Mouse (Mus musculus) thymus, adult 2 months (tissue): ENCODE data around the gene Pde6d. TPM values are rescaled to one million over a fixed set of nuclear protein-coding genes. Genes with fewer than 3 reads are reported as not detected.

ENCODE experiments used
- DNase-seq: peaks from one replicate; pipeline ENCODE4 v3.0.0; 2021
- H3K27ac ChIP-seq: fragments of 200-500 bp; 2 replicates; pipeline ENCODE4 v1.5.1; 2012; ENCODE audit warnings: low read length, control low read depth; ENCODE audit not compliant: control insufficient read depth, insufficient read depth
- H3K27me3 ChIP-seq: fragments of 200-500 bp; 2 replicates; pipeline ENCODE4 v1.6.1; 2012; ENCODE audit warnings: mild to moderate bottlenecking, low read length, moderate library complexity, mixed read lengths; ENCODE audit not compliant: control insufficient read depth, insufficient read depth
- H3K36me3 ChIP-seq: fragments of 200-500 bp; 2 replicates; pipeline ENCODE4 v1.6.1; 2012; ENCODE audit warnings: mild to moderate bottlenecking, low read length, moderate library complexity; ENCODE audit not compliant: control insufficient read depth, insufficient read depth
- H3K4me1 ChIP-seq: fragments of 200-500 bp; replicated peaks from 2 replicates; pipeline ENCODE4 v1.6.1; 2012; ENCODE audit warnings: low read length; ENCODE audit not compliant: control insufficient read depth, insufficient read depth
- H3K4me3 ChIP-seq: fragments of 200-500 bp; 2 replicates; pipeline ENCODE4 v1.5.1; 2012; ENCODE audit warnings: mild to moderate bottlenecking, low read length, control low read depth, moderate library complexity; ENCODE audit not compliant: control insufficient read depth, insufficient read depth
- CTCF ChIP-seq: fragments of 200-500 bp; IDR thresholded peaks from 2 replicates; pipeline ENCODE4 v1.5.1; 2012; ENCODE audit warnings: mild to moderate bottlenecking, control low read depth, low read length, moderate library complexity, borderline replicate concordance; ENCODE audit not compliant: control insufficient read depth, poor library complexity, insufficient read depth; ENCODE audit errors: extremely low read depth
- POLR2A ChIP-seq: fragments of 200-500 bp; IDR thresholded peaks from 2 replicates; pipeline ENCODE4 v1.6.1; 2012; ENCODE audit warnings: mild to moderate bottlenecking, low read length, control low read depth, moderate library complexity; ENCODE audit not compliant: control insufficient read depth, poor library complexity, insufficient read depth; ENCODE audit errors: extremely low read depth
- WGBS: fragments of 180-500 bp; shearing (Covaris S2); methylation state at CpG from one replicate; pipeline ENCODE4 v1.1.7; 2018; 5-methylcytosine and 5-hydroxymethylcytosine counted together
- polyA plus RNA-seq: library from polyadenylated mRNA; depleted of rRNA; stranded (reverse); fragments of >200 nt; gene quantifications from 2 replicates; pipeline ENCODE4 v1.2.3, GENCODE M21; 2012; rRNA removed

Pde6d gene
- polyA plus RNA-seq, 1 experiment, result 23.4 TPM

GRCm38 (mm10) chr1:86499903-86500302 is 82.5 kb downstream of the Pde6d start:
- Histone ChIP-seq H3K4me1 (peaks cover 35% of the 10 kb centered on the region), H3K36me3 (no peaks in the 10 kb centered on the region), H3K4me3 (no peak overlapping the region), H3K27ac (no peak overlapping the region), H3K27me3 (no peaks in the 10 kb centered on the region)
- DNase-seq, result peak; percentile 88
- TF ChIP-seq POLR2A (no peak), CTCF (peak; percentile 70; the same call in 1 of the 2 replicates)
- 28% methylated on average over 3 of the region's 3 CpGs for WGBS

- no peak for DNase-seq
- no peak for TF ChIP-seq CTCF
- no peak for TF ChIP-seq POLR2A
- Histone ChIP-seq H3K4me3 (no peak overlapping the region), H3K27me3 (no peaks in the 10 kb centered on the region), H3K4me1 (peaks cover 27% of the 10 kb centered on the region), H3K27ac (no peak overlapping the region), H3K36me3 (no peaks in the 10 kb centered on the region)
- 91% methylated on average over 1 of the region's 1 CpGs for WGBS
Observed at GRCm38 (mm10) chr1:86498611-86499010, 83.8 kb downstream of the Pde6d start.

- Histone ChIP-seq H3K27me3 (no peaks in the 10 kb centered on the region), H3K4me1 (peaks cover 21% of the 10 kb centered on the region), H3K27ac (no peak overlapping the region), H3K4me3 (no peak overlapping the region), H3K36me3 (no peaks in the 10 kb centered on the region)
- WGBS, result 93% methylated on average over 3 of the region's 3 CpGs
- no peak for DNase-seq
- TF ChIP-seq CTCF, result no peak
Observed at GRCm38 (mm10) chr1:86497986-86498385, 84.4 kb downstream of the Pde6d start.

GRCm38 (mm10) chr1:86497361-86497760 is 85.1 kb downstream of the Pde6d start:
- no peak for DNase-seq
- no peak for TF ChIP-seq POLR2A
- TF ChIP-seq CTCF, result no peak
- H3K36me3 ChIP-seq, result no peaks in the 10 kb centered on the region
- no peaks in the 10 kb centered on the region for H3K27me3 ChIP-seq
- peaks cover 23% of the 10 kb centered on the region for H3K4me1 ChIP-seq
- no peak overlapping the region for H3K4me3 ChIP-seq
- WGBS, result 90% methylated on average over 5 of the region's 5 CpGs
- no peak overlapping the region for H3K27ac ChIP-seq

GRCm38 (mm10) chr1:86496340-86496739 is 86.1 kb downstream of the Pde6d start:
- no peaks in the 10 kb centered on the region for H3K27me3 ChIP-seq

GRCm38 (mm10) chr1:86493783-86494182 is 88.6 kb downstream of the Pde6d start:
- H3K4me1 ChIP-seq, result peaks cover 26% of the 10 kb centered on the region
- H3K4me3 ChIP-seq, result no peak overlapping the region
- no peak for TF ChIP-seq POLR2A
- TF ChIP-seq CTCF, result no peak
- 93% methylated on average over 3 of the region's 3 CpGs for WGBS
- no peak overlapping the region for H3K27ac ChIP-seq
- H3K36me3 ChIP-seq, result no peaks in the 10 kb centered on the region
- DNase-seq, result no peak
- no peaks in the 10 kb centered on the region for H3K27me3 ChIP-seq

More at GRCm38 (mm10) chr1:86496340-86496739, 86.1 kb downstream of the Pde6d start:
- H3K27ac ChIP-seq, result no peak overlapping the region
- no peak for TF ChIP-seq POLR2A
- no peak for TF ChIP-seq CTCF
- DNase-seq, result no peak
- no peaks in the 10 kb centered on the region for H3K36me3 ChIP-seq
- H3K4me1 ChIP-seq, result peaks cover 26% of the 10 kb centered on the region
- WGBS, result 97% methylated on average over 4 of the region's 4 CpGs
- no peak overlapping the region for H3K4me3 ChIP-seq

Other genes with a start within 250 kb of the Pde6d start
- gene Ncl, start 223.2 kb downstream of the Pde6d start, polyA plus RNA-seq, result 17.0 and 21.5 TPM in 2 replicates
- gene Nmur1, start 156.4 kb downstream of the Pde6d start, polyA plus RNA-seq, result 0.44 and 0.64 TPM in 2 replicates
- gene Tex44, start 156.3 kb downstream of the Pde6d start, polyA plus RNA-seq, result 0.74 and 1.2 TPM in 2 replicates
- 2,341 and 3,054 TPM in 2 replicates for gene Ptma, start 55.9 kb downstream of the Pde6d start, polyA plus RNA-seq
- gene Cops7b, start 275 bp upstream of the Pde6d start, polyA plus RNA-seq, result 61.2 and 67.6 TPM in 2 replicates
- 0.89 and 1.2 TPM in 2 replicates for gene Nppc, start 87.9 kb upstream of the Pde6d start, polyA plus RNA-seq
- 19.8 and 21.8 TPM in 2 replicates for gene Dis3l2, start 121.2 kb upstream of the Pde6d start, polyA plus RNA-seq